Mouse (Mus musculus) stomach, postnatal 0 days (tissue): ENCODE measurements around the gene Cdt1.

Experiments
- CTCF ChIP-seq: IDR thresholded peaks from 2 replicates; pipeline ENCODE4 v1.5.1; 2016; ENCODE audit warnings: antibody characterized with exemption, low read depth, mild to moderate bottlenecking, moderate library complexity
- EP300 ChIP-seq: optimal IDR thresholded peaks from 2 replicates; pipeline ENCODE3; 2016; ENCODE audit warnings: antibody characterized with exemption

DNA sequence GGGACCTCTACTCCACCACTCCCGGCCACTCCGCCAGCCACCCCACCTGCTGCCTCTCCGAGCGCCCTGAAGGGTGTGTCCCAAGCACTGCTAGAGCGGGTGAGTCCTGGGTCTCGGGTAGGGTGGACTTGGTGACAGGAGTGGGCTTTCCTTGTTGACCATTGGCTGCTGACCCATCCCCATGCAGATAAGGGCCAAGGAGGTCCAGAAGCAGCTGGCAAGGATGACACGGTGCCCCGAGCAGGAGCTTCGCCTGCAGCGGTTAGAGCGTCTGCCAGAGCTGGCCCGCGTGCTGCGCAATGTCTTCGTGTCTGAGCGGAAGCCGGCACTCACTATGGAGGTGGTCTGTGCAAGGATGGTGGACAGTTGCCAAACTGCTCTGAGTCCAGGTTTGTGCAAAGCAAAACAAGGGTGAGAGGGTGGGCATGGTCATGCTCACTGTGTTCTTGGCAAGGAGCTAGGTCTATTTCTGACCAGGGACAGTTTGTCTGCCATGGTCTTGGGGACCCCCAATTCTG lies 4.0 kb downstream of the Cdt1 start:
- TF ChIP-seq CTCF (no peak), EP300 (no peak)
